Mouse (Mus musculus) CH12.LX (cell line): ENCODE results near the gene Rtp2. TPM values are rescaled to one million over a fixed set of nuclear protein-coding genes. Genes with fewer than 3 reads are reported as not detected.

Experiments
- DNase-seq: peaks from one replicate; pipeline ENCODE4 v3.0.0-alpha.2; 2013; ENCODE audit errors: extremely low read depth
- H3K27ac ChIP-seq: 2 replicates; pipeline ENCODE4 v1.5.1; 2012; ENCODE audit warnings: low read depth, mild to moderate bottlenecking, control low read depth, moderate library complexity; ENCODE audit not compliant: insufficient read depth
- H3K27me3 ChIP-seq: replicated peaks from 2 replicates; pipeline ENCODE3; 2012; ENCODE audit warnings: inconsistent platforms
- H3K36me3 ChIP-seq, 2 experiments: replicated peaks in 1 of 2; 2 replicates each; pipeline versions ENCODE3 to v1.6.1; 2012; ENCODE audit warnings: inconsistent platforms in 1 of 2, low read length in 1 of 2, mild to moderate bottlenecking in 1 of 2, mixed read lengths in 1 of 2, moderate library complexity in 1 of 2; ENCODE audit not compliant: control insufficient read depth in 1 of 2, insufficient read depth in 1 of 2
- H3K4me1 ChIP-seq, 2 experiments: 2 replicates each; pipeline ENCODE4 v1.6.1; 2012; ENCODE audit warnings: inconsistent platforms in 1 of 2, moderate library complexity in 1 of 2; ENCODE audit not compliant: insufficient read depth in 2 of 2, control insufficient read depth in 1 of 2
- H3K4me2 ChIP-seq: 2 replicates; pipeline ENCODE4 v1.6.1; 2012; ENCODE audit warnings: low read depth, mild to moderate bottlenecking, control low read depth; ENCODE audit not compliant: poor library complexity, insufficient read depth, severe bottlenecking
- H3K4me3 ChIP-seq, 3 experiments: fragments of 150-350 bp in 1 of 3; sonication (generic) in 1 of 3; replicated peaks in 1 of 3; 2 replicates each; pipeline versions ENCODE3 to v1.5.1; 2011 to 2012; ENCODE audit warnings: low read depth in 2 of 3, low read length in 2 of 3, mild to moderate bottlenecking in 2 of 3, moderate library complexity in 2 of 3, control low read depth in 1 of 3, improper control_type of control experiment in 1 of 3, inconsistent platforms in 1 of 3, mixed read lengths in 1 of 3; ENCODE audit not compliant: poor library complexity in 1 of 3
- H3K79me2 ChIP-seq: replicated peaks from 2 replicates; pipeline ENCODE4 v1.6.1; 2012; ENCODE audit warnings: mild to moderate bottlenecking, moderate library complexity; ENCODE audit not compliant: control insufficient read depth, poor library complexity, insufficient read depth, severe bottlenecking; ENCODE audit errors: extremely low read depth
- H3K9ac ChIP-seq: 2 replicates; pipeline ENCODE4 v1.6.1; 2012; ENCODE audit warnings: low read depth, mild to moderate bottlenecking, control low read depth, moderate library complexity; ENCODE audit not compliant: insufficient read depth
- H3K9me3 ChIP-seq: replicated peaks from 2 replicates; pipeline ENCODE3; 2012; ENCODE audit warnings: low read length, inconsistent platforms, mixed read lengths
- BHLHE40 ChIP-seq: IDR thresholded peaks from 2 replicates; pipeline ENCODE4 v1.6.1; 2011; ENCODE audit warnings: mild to moderate bottlenecking, low read depth, low read length, improper control_type of control experiment
- ELF1 ChIP-seq: IDR thresholded peaks from 2 replicates; pipeline ENCODE4 v1.6.1; 2014; ENCODE audit warnings: low read depth, mild to moderate bottlenecking, inconsistent platforms, low read length, improper control_type of control experiment
- HCFC1 ChIP-seq: IDR thresholded peaks from 2 replicates; pipeline ENCODE4 v1.6.1; 2012; ENCODE audit warnings: low read depth, mild to moderate bottlenecking, inconsistent platforms, low read length, improper control_type of control experiment
- IRF4 ChIP-seq: IDR thresholded peaks from 2 replicates; pipeline ENCODE4 v1.6.1; 2014; ENCODE audit warnings: low read depth, mild to moderate bottlenecking, inconsistent platforms, low read length, improper control_type of control experiment
- MAZ ChIP-seq: IDR thresholded peaks from 2 replicates; pipeline ENCODE4 v1.6.1; 2012; ENCODE audit warnings: low read depth, mild to moderate bottlenecking, inconsistent platforms, low read length, improper control_type of control experiment, moderate library complexity
- MXI1 ChIP-seq: IDR thresholded peaks from 2 replicates; pipeline ENCODE4 v1.6.1; 2011; ENCODE audit warnings: mild to moderate bottlenecking, low read depth, low read length, improper control_type of control experiment
- MYC ChIP-seq: IDR thresholded peaks from 2 replicates; pipeline ENCODE4 v1.6.1; 2011; ENCODE audit warnings: low read depth, mild to moderate bottlenecking, improper control_type of control experiment, low read length
- NELFE ChIP-seq: IDR thresholded peaks from 2 replicates; pipeline ENCODE4 v1.6.1; 2011; ENCODE audit warnings: low read depth, low read length, improper control_type of control experiment
- PAX5 ChIP-seq: IDR thresholded peaks from 2 replicates; pipeline ENCODE4 v1.6.1; 2012; ENCODE audit warnings: low read length, inconsistent platforms, mixed read lengths
- RAD21 ChIP-seq: IDR thresholded peaks from 2 replicates; pipeline ENCODE4 v1.6.1; 2011; ENCODE audit warnings: low read depth, mild to moderate bottlenecking, low read length, improper control_type of control experiment, moderate library complexity
- RCOR1 ChIP-seq: conservative IDR thresholded peaks from 2 replicates; pipeline ENCODE4 v1.6.1; 2012; ENCODE audit warnings: low read depth, mild to moderate bottlenecking, inconsistent platforms, low read length, improper control_type of control experiment
- SMC3 ChIP-seq: IDR thresholded peaks from 2 replicates; pipeline ENCODE4 v1.6.1; 2011; ENCODE audit warnings: low read depth, low read length, improper control_type of control experiment
- UBTF ChIP-seq: IDR thresholded peaks from 2 replicates; pipeline ENCODE4 v1.6.1; 2012; ENCODE audit warnings: low read depth, mild to moderate bottlenecking, inconsistent platforms, low read length, improper control_type of control experiment, moderate library complexity
- USF1 ChIP-seq: IDR thresholded peaks from 2 replicates; pipeline ENCODE4 v1.6.1; 2014; ENCODE audit warnings: low read depth, mild to moderate bottlenecking, inconsistent platforms, low read length, improper control_type of control experiment
- USF2 ChIP-seq: conservative IDR thresholded peaks from 2 replicates; pipeline ENCODE4 v1.6.1; 2011; ENCODE audit warnings: low read depth, low read length, improper control_type of control experiment
- ZC3H11A ChIP-seq: IDR thresholded peaks from 2 replicates; pipeline ENCODE4 v1.6.1; 2012; ENCODE audit warnings: low read depth, mild to moderate bottlenecking, inconsistent platforms, low read length, improper control_type of control experiment
- ZKSCAN1 ChIP-seq: IDR thresholded peaks from 2 replicates; pipeline ENCODE4 v1.6.1; 2012; ENCODE audit warnings: low read depth, inconsistent platforms, low read length, improper control_type of control experiment, borderline replicate concordance
- ZMIZ1 ChIP-seq: IDR thresholded peaks from 2 replicates; pipeline ENCODE4 v1.6.1; 2012; ENCODE audit warnings: low read depth, mild to moderate bottlenecking, inconsistent platforms, low read length, improper control_type of control experiment
- ZNF384 ChIP-seq: IDR thresholded peaks from 2 replicates; pipeline ENCODE4 v1.6.1; 2012; ENCODE audit warnings: low read depth, low read length, improper control_type of control experiment, inconsistent platforms
- dilution Hi-C: fragments of 300-500 bp; cut with MboI; formaldehyde crosslinking; loops from 2 replicates; pipeline ENCODE4 v1.14.3; 2020; ENCODE audit warnings: low sequenced_read_pairs; ENCODE audit not compliant: extremely low pct_unique_long_range_greater_than_20kb, extremely low pct_ligation_motif_present
- in situ Hi-C: fragments of 300-500 bp; cut with MboI; formaldehyde crosslinking; loops from 3 replicates; pipeline ENCODE4 v1.14.3; 2019; ENCODE audit warnings: low sequenced_read_pairs, low pct_ligation_motif_present, low pct_unique_long_range_greater_than_20kb, mixed read lengths
- polyA plus RNA-seq: library from polyadenylated mRNA; unstranded; fragments of >175 nt; gene quantifications from 2 replicates; pipeline ENCODE4 v1.2.1, GENCODE M21; 2012; ENCODE audit warnings: low read depth; ENCODE audit not compliant: insufficient read length
- total RNA-seq, 2 experiments: library from RNA; depleted of rRNA; stranded (reverse); fragments of 300-350 nt in 1 of 2; fragments of >200 nt in 1 of 2; gene quantifications; 2 replicates each; pipeline ENCODE4 v1.2.3; 2012 to 2014

Rtp2 gene
- total and polyA plus RNA-seq, 3 experiments = not detected

- Histone ChIP-seq H3K4me2 (no peak overlapping the region), H3K4me1 (peaks cover 4 to 20% of the 10 kb centered on the region in 2 experiments; a peak in 3 of 4 replicates), H3K4me3 (no peak overlapping the region), H3K9me3 (no peaks in the 10 kb centered on the region), H3K36me3 (no peaks in the 10 kb centered on the region), H3K27ac (no peak overlapping the region), H3K27me3 (peaks cover 37% of the 10 kb centered on the region)
- in situ Hi-C loops (loop anchor here (5.0 kb wide), 2 partner anchors 348 to 443 kb away; no protein-coding TSS in a partner anchor), dilution Hi-C loops (no loop called here)
- no peak for DNase-seq
- no peak for TF ChIP-seq ZKSCAN1
- no peak for TF ChIP-seq IRF4
- no peak for TF ChIP-seq MYC
- TF ChIP-seq NELFE = no peak
- TF ChIP-seq ZC3H11A = no peak
- TF ChIP-seq RAD21 = no peak
- TF ChIP-seq ZMIZ1 = no peak
- no peak for TF ChIP-seq MAZ
- TF ChIP-seq UBTF = no peak
- no peak for TF ChIP-seq BHLHE40
- no peak for TF ChIP-seq ELF1
- no peak for TF ChIP-seq USF2
- TF ChIP-seq SMC3 = no peak
- no peak for TF ChIP-seq HCFC1
- TF ChIP-seq, all 38 proteins: peak for 0
- Histone ChIP-seq H3K79me2 (no peaks in the 10 kb centered on the region), H3K9ac (no peak overlapping the region)
These were observed 37.1 kb downstream of the Rtp2 start for GRCm38 (mm10) chr16:23895135-23895534.

DNA sequence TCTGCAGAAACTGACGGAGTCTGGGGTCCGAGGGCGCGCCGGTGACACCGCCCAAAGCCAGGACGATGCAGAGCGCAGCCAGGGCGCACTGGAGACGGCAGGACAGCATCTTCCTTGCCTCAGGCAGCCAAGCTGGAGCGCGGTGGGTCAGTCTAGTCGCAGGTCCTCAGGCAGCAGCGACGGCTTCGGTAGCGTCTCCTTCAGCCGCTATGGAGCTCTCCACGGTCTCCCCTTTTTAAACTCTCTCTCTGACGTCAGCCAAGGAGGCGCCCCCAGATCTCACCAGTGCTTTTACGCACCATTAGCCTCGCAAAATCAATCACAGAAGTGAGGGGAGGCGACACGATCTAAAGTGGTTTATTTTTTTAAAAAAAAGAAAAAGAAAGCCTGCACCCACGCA, 41.6 kb downstream of the Rtp2 start, which contains the start of gene Sst:
Gene Sst, minus strand, starts transcription at position 323 of the 400 bp plus-strand sequence.
- in situ Hi-C loops = no loop called here
- Histone ChIP-seq H3K79me2 (no peaks in the 10 kb centered on the region), H3K27me3 (peaks cover 39% of the 10 kb centered on the region), H3K9ac (no peak within 1 kb of the TSS), H3K9me3 (no peaks in the 10 kb centered on the region), H3K27ac (no peak within 1 kb of the TSS), H3K4me3 (no peak within 1 kb of the TSS), H3K36me3 (no peaks in the 10 kb centered on the region), H3K4me1 (no peaks in the 10 kb centered on the region), H3K4me2 (no peak within 1 kb of the TSS)
- dilution Hi-C loops = no loop called here
- DNase-seq = no peak
- TF ChIP-seq ZNF384 = no peak
- no peak for TF ChIP-seq RCOR1
- no peak for TF ChIP-seq MXI1
- no peak for TF ChIP-seq ZMIZ1
- no peak for TF ChIP-seq NELFE
- no peak for TF ChIP-seq PAX5
- no peak for TF ChIP-seq MAZ
- TF ChIP-seq USF1 = no peak
